Mouse (Mus musculus) megakaryocyte, adult 5-6 weeks (primary cell): Measurements from ENCODE around the gene Gbp3. TPM values are rescaled to one million over a fixed set of nuclear protein-coding genes. Genes with fewer than 3 reads are reported as not detected.
"Not testable (repeated sequence)": the region's sequence is repeated elsewhere in the genome, so short reads cannot be mapped to it uniquely, and the experiment has no call there.

ENCODE experiments used
- ATAC-seq: 2 replicates; pipeline ENCODE4 v1.8.0; 2016; ENCODE audit warnings: mild to moderate bottlenecking, inconsistent platforms; ENCODE audit not compliant: poor library complexity, severe bottlenecking
- total RNA-seq, 2 experiments: library from RNA; stranded (forward) in 1 of 2; stranded (reverse) in 1 of 2; fragments of 153-499, 151-499 nt in 1 of 2; fragments of 221-1000, 200-1000 nt in 1 of 2; gene quantifications; 2 replicates each; pipeline versions ENCODE4 v1.2.3 to v1.2.4; 2015 to 2017

Gene Gbp3
- total RNA-seq (2015) (29.4 and 32.1 TPM in 2 replicates), total RNA-seq (2017) (54.8 and 57.3 TPM in 2 replicates)

- ATAC-seq = peak; percentile 20; the same call in 1 of the 2 replicates
Observed at GRCm38 (mm10) chr3:142559632-142560228, at the start of gene Gbp3. Gene Gbp3, plus strand, starts transcription at chr3:142560026.

GRCm38 (mm10) chr3:142528116-142528515, 31.7 kb upstream of the Gbp3 start:
- ATAC-seq = no peak

GRCm38 (mm10) chr3:142529597-142529996, 30.2 kb upstream of the Gbp3 start:
- ATAC-seq = peak; percentile 7; the same call in 1 of the 2 replicates

- peak; percentile 89 for ATAC-seq
Observed at GRCm38 (mm10) chr3:142530087-142530953, 29.5 kb upstream of the Gbp3 start, which contains the start of gene Gbp7. Gene Gbp7, plus strand, starts transcription at chr3:142530342.

GRCm38 (mm10) chr3:142531595-142531994, 28.2 kb upstream of the Gbp3 start:
- ATAC-seq = no peak

- ATAC-seq = no peak
Observed at GRCm38 (mm10) chr3:142533185-142533584, 26.6 kb upstream of the Gbp3 start.

GRCm38 (mm10) chr3:142535667-142536066, 24.2 kb upstream of the Gbp3 start:
- no peak for ATAC-seq

- ATAC-seq = no peak
Observed at GRCm38 (mm10) chr3:142541391-142541790, 18.4 kb upstream of the Gbp3 start.

GRCm38 (mm10) chr3:142542776-142543175, 17.1 kb upstream of the Gbp3 start:
- not testable (repeated sequence) for ATAC-seq

GRCm38 (mm10) chr3:142546690-142547089, 13.1 kb upstream of the Gbp3 start:
- no peak for ATAC-seq

GRCm38 (mm10) chr3:142550052-142550676, 9.7 kb upstream of the Gbp3 start:
- peak; percentile 56 for ATAC-seq

GRCm38 (mm10) chr3:142554601-142555000, 5.2 kb upstream of the Gbp3 start:
- ATAC-seq = no peak

- no peak for ATAC-seq
Observed at GRCm38 (mm10) chr3:142555623-142556022, 4.2 kb upstream of the Gbp3 start.

- ATAC-seq = peak; percentile 87
Observed at GRCm38 (mm10) chr3:142560296-142560948, 596 bp downstream of the Gbp3 start.

- no peak for ATAC-seq
Observed at GRCm38 (mm10) chr3:142561045-142561646, 1.3 kb downstream of the Gbp3 start.

- peak; percentile 23 for ATAC-seq
Observed at GRCm38 (mm10) chr3:142561666-142562065, 1.8 kb downstream of the Gbp3 start.

- ATAC-seq = not testable (repeated sequence)
Observed at GRCm38 (mm10) chr3:142567490-142567889, 7.7 kb downstream of the Gbp3 start.

- ATAC-seq = peak; percentile 68
Observed at GRCm38 (mm10) chr3:142570738-142571137, 10.9 kb downstream of the Gbp3 start.

- ATAC-seq = peak; percentile 97
Observed at GRCm38 (mm10) chr3:142577108-142577507, 17.3 kb downstream of the Gbp3 start.

- no peak for ATAC-seq
Observed at GRCm38 (mm10) chr3:142578342-142578741, 18.5 kb downstream of the Gbp3 start.
